Mouse (Mus musculus) CD4-positive helper T cell, adult 2 months (primary cell): ENCODE measurements around the gene Dclre1b.
"Not testable (repeated sequence)": the region's sequence is repeated elsewhere in the genome, so short reads cannot be mapped to it uniquely, and the experiment has no call there.

Experiments used
- DNase-seq: peaks from one replicate; pipeline ENCODE4 v3.0.0-alpha.2; 2012; ENCODE audit warnings: low read depth, missing footprints, low spot score

The Dclre1b gene

DNA sequence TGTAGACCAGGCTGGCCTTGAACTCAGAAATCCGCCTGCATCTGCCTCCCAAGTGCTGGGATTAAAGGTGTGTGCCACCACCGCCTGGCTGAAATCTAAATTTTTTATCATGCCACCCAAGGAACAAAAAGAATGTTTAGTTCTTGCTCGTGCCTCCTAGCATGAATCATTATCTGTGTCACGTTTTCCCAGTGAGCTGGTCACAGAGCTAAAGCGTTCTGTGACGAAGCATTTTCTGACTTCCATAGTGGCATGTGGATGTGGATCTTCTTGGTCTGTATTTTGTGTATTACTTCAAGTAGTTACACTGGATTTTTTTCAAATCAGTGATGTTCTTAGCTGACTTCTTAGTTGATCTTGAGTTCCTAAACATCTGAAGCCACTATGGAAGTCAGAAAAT is 1.7 kb upstream of the Dclre1b start:
- no peak for DNase-seq

DNA sequence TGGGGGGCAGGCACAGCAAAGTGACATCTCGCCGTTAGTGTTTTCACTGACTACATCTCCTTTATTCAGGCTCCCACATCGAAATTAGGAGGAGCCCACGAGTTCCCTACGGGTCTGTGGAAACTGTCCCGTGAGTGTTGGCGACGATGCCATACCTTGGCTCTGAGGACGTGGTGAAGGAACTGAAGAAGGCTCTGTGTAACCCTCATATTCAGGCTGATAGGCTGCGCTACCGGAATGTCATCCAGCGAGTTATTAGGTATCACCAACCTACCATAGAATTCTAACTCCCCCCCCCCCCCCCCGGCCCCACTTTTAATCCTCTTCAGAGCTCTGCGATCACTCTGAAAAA is 531 bp upstream of the Dclre1b start:
- no peak for DNase-seq

GRCm38 (mm10) chr3:103805671-103806070 is 3.6 kb downstream of the Dclre1b start:
- no peak for DNase-seq

GRCm38 (mm10) chr3:103802861-103803260 is 6.4 kb downstream of the Dclre1b start:
- DNase-seq, result peak; percentile 29

GRCm38 (mm10) chr3:103801631-103802531 is 7.4 kb downstream of the Dclre1b start:
- DNase-seq, result peak; percentile 77

DNA sequence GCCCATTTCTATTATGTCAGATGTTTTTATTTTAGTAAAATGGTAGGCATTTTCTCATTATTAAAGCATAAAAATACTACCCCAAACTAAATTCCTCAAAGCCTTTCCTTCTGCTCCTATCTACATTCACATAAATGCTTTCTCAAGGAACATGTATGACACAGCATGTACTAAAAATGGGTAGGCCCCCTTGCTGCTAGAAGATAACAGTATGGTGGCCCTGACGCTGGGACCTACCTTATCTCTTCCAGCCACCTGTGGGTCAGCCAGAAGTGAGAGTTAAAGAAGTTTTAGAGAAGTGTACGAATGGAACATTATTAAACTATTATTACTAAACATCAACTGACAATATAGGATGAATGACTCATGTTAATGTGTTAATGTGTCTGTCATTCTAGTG is 9.7 kb downstream of the Dclre1b start:
- DNase-seq, result no peak

DNA sequence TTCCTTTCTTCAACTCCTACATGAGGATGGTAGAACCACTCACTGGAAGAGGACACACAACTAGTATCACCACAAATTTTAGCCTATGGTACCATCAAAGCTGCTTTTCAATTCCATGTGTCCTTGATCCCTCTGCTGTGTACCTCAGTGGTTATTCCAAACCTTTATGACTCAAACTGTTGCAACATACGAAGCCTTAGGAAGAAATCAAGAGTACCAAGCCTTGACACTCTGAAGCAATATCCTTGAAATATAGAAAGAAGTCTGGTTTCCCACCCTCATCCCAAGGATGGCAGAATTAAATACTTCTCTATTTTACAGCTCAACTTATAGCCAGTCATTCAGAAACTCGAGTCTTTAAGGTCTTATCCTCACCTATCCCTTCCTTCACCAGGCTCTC is 12.9 kb downstream of the Dclre1b start:
- no peak for DNase-seq

DNA sequence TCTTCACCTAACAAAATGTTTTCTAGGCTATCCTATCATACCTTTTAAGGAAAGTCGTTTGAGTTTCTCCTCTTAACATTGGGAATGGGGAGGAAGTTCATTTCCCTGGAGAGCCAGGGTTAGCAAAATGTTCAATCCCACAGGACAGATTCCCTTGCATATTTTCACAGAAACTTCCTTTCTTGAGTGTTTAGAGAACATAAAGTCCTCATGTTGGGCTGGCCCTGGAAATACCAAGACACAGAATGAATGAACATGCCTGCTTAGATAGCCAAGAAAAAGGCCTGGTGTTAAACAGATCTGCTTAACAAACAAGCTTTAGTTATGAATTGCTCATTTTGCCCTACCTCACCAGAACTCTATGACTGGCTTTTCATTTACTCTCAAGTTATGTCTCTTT is 16.7 kb downstream of the Dclre1b start:
- DNase-seq, result no peak

DNA sequence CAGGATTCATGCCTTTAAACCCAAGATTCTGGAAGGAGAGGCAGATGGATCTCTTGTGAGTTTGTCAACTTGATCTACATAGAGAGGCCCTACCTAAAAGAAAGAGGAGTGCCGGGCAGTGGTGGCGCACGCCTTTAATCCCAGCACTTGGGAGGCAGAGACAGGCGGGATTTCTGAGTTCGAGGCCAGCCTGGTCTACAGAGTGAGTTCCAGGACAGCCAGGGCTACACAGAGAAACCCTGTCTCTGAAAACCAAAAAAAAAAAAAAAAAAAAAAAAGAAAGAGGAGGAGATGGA is 17.2 kb downstream of the Dclre1b start:
- not testable (repeated sequence) for DNase-seq

- peak; percentile 94 for DNase-seq
Measured at GRCm38 (mm10) chr3:103791230-103792110, 17.8 kb downstream of the Dclre1b start, which contains the start of gene Hipk1. Gene Hipk1 (minus strand): TSS chr3:103791563.

DNA sequence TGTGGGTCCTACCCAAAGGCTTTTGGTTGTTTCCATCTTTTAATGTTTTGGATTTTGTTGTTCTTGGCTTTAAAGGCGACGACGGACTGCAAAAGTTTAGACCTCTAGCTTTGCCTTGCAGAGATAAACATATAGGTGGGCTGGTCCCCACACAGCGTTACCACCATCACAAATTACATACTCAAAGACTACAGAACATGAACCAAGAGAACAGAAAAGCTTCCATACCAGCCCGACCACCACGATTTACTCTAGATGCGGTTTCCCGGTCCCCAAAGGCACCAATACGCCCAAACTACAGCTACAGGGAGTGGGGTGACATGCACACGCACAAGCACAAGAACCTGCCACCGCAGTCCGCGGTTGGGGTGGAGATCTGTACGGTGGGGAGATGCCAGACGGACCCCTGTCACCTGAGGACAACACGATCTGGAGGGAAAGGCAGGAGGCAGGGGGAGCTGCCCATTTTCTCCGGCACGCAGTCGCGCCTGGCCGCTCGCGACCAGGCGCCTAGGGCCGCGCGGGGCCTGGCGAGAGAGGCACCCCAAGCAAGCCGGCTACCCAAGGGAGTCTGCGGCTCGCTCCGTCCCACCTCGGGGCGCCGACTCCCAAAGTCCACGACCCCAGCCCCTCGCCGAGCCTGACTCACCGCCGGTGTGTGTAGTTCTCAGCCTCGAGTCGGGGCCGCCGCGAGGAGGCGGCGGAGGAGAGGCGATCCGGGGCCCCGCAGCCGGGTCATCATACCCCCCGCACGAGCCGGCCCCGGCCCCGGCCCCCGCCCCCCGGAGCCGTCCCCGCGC is 18.7 kb downstream of the Dclre1b start:
- DNase-seq, result peak; percentile 67

DNA sequence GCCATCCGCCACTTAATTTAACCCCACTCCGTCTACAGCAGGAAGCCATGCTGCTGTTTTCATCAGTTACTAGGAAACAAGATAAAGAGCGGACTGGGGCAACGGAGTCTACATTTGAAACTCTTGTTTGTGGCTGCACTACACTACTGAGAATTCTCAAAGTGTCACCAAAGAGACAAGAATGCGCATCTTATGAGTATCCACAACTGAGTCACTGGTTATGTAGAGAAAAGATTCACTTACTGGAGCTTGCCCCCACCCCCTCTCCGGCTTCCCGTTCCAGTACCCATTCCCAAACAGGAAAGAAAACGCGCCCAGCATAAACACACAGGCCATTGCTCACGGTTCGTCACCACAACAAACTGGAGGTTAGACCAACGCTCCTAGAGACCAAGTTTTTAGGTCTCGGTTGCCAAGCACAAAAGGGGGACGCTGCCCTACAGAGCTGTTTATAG is 19.3 kb downstream of the Dclre1b start:
- DNase-seq, result peak; percentile 81

DNA sequence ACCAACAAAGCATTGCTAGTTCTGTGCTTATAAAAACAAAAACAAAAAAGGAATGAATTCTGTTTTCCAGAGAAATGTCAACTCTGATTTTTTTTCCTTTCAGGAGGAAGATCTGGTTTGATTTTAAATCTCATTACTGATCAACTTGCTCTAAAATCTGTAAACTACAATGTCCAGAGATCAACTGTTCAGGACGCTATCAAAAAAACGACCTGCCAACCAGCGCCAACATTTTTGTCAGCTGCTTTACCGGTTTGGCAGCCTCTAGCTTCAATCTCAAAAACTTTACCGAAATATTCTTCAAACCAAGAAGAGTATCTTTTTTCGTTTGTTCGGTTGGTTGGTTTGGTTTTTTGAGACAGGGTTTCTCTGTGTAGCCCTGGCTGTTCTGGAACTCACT is 20.1 kb downstream of the Dclre1b start:
- no peak for DNase-seq

DNA sequence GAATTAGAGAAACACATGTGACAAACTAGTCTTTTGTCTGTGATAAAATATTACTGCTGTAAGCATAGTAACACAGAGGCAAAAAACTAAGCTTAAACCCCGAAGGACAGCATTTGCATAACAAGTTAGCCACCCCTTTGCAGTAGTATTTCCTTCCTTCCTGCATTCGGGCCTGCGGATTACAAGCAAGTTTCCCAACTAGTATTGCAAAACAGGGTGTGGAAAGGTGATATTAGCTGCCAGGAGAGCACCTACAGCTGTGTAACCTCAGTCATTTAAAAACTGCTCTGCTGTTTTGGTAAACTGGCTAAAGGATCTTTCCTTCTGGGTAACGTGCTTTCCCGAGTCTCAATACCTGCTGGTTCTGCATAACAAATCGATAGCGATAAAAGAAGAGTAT is 22.0 kb downstream of the Dclre1b start:
- no peak for DNase-seq

GRCm38 (mm10) chr3:103782844-103783609 is 26.2 kb downstream of the Dclre1b start:
- DNase-seq, result no peak

DNA sequence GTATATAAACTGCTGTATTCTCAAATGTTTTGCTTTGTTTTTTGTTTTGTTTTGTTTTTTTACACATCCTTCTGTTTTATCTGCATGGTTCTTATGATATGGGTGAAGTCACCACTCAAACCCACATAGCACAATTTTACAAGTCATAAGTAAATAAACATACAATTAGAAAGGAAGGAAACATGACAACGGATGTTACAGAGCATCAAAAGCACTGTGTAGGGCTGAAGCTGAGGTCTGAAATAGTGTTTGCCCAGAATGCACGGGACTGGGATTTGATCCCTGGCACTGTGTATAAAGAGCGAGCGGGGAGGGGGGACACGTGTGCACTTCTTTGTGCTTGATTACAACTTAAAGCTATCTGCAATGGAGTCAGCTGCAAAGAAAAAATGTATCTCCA is 28.5 kb downstream of the Dclre1b start:
- DNase-seq, result peak; percentile 32

DNA sequence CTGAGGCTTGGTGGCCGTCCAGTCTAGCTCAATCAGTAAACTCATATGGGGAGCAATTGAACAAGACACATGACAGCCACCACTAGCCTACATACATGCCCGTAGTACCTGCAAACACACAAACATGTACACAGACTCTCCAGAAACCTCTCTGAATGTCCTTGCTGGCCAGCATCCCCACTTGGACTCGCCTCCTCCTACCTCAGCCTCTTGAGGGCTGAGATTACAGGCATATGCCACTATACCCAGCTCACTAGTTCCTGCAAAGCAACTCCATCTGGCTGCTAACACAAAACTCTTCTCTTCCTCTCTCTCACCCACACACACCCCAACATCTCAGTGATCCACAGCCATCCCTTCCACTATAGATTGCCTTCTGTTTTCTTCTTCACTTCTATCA is 29.0 kb downstream of the Dclre1b start:
- DNase-seq, result peak; percentile 19

DNA sequence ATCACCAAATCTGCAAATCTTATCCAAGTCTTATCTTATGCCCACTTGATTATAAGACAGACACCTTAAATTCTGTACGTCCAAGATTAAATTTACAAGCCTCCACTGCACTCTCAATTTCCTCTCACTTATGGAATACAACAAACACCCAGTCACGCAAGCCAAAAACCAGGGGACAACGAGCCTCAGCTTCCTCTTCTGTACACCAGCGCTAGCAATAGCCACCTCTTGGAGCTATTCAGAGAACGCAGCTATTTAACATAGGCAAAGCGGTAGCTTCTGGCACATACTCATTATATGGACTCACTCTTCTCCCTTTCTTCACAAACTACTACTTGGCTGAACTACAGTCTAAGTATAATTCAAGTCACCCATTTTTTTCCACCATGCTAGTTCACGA is 30.1 kb downstream of the Dclre1b start:
- no peak for DNase-seq

GRCm38 (mm10) chr3:103778660-103779059 is 30.6 kb downstream of the Dclre1b start:
- no peak for DNase-seq

GRCm38 (mm10) chr3:103777940-103778339 is 31.3 kb downstream of the Dclre1b start:
- no peak for DNase-seq

DNA sequence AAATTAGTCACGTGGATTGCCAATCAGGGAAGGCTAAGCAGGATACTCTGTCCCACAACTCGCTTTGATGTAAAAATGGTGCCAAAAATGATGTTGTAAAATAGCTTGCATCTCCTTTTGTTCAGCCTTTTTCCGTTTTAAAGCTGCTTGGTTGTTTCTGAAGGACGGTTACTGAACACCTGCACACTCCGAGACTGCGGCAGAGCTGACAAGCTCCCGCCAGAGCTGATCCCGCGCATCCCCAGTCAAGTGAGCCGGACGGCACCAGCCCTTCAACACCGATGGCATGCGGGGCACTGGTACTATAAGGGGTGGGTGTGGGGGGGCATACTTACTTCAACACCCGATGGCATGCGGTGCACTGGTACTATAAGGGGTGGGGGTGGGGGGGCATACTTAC is 35.2 kb downstream of the Dclre1b start:
- DNase-seq, result peak; percentile 42
